Mouse (Mus musculus) liver, adult 2 months (tissue): ENCODE data around the gene Rspry1.

Experiments used
- CTCF ChIP-seq: fragments of 200-500 bp; IDR thresholded peaks from 2 replicates; pipeline ENCODE4 v1.5.1; 2011; ENCODE audit warnings: low read depth, low read length, control low read depth
- POLR2A ChIP-seq: fragments of 200-500 bp; IDR thresholded peaks from 2 replicates; pipeline ENCODE4 v1.6.1; 2011; ENCODE audit warnings: low read length, control low read depth; ENCODE audit not compliant: insufficient read depth; ENCODE audit errors: extremely low read depth

GRCm38 (mm10) chr8:94675923-94676322, 74.2 kb downstream of the Rspry1 start:
- TF ChIP-seq CTCF (no peak), POLR2A (no peak)
